Mouse (Mus musculus) erythroblast, embryonic 14.5 days (primary cell): ENCODE data around the gene Lmntd2. TPM values are rescaled to one million over a fixed set of nuclear protein-coding genes. Genes with fewer than 3 reads are reported as not detected.
"Not testable (repeated sequence)": the region's sequence is repeated elsewhere in the genome, so short reads cannot be mapped to it uniquely, and the experiment has no call there.

Experiments
- H3K27me3 ChIP-seq: 2 replicates; pipeline ENCODE4 v1.6.1; 2012; ENCODE audit warnings: inconsistent platforms; ENCODE audit not compliant: control insufficient read depth
- H3K36me3 ChIP-seq: 2 replicates; pipeline ENCODE4 v1.6.1; 2012; ENCODE audit warnings: mild to moderate bottlenecking, inconsistent platforms; ENCODE audit not compliant: control insufficient read depth
- H3K4me1 ChIP-seq: 2 replicates; pipeline ENCODE4 v1.6.1; 2012; ENCODE audit warnings: inconsistent platforms; ENCODE audit not compliant: control insufficient read depth
- H3K4me3 ChIP-seq: replicated peaks from 2 replicates; pipeline ENCODE3; 2012; ENCODE audit warnings: moderate library complexity, mild to moderate bottlenecking, inconsistent platforms
- H3K9me3 ChIP-seq: 2 replicates; pipeline ENCODE4 v1.6.1; 2012; ENCODE audit warnings: low read length, inconsistent platforms, mixed read lengths; ENCODE audit not compliant: control insufficient read depth
- GATA1 ChIP-seq: IDR thresholded peaks from 2 replicates; pipeline ENCODE4 v1.6.1; 2012; ENCODE audit warnings: low read length, inconsistent platforms, mixed read lengths
- TAL1 ChIP-seq: IDR thresholded peaks from 3 replicates; pipeline ENCODE4 v1.6.1; 2012; ENCODE audit warnings: low read length, inconsistent platforms, mixed read lengths
- polyA plus RNA-seq: library from polyadenylated mRNA; stranded (reverse); fragments of >175 nt; gene quantifications from 2 replicates; pipeline ENCODE4 v1.2.3, GENCODE M21; 2012

The Lmntd2 gene
- 0.28 and 0.51 TPM in 2 replicates for polyA plus RNA-seq

DNA sequence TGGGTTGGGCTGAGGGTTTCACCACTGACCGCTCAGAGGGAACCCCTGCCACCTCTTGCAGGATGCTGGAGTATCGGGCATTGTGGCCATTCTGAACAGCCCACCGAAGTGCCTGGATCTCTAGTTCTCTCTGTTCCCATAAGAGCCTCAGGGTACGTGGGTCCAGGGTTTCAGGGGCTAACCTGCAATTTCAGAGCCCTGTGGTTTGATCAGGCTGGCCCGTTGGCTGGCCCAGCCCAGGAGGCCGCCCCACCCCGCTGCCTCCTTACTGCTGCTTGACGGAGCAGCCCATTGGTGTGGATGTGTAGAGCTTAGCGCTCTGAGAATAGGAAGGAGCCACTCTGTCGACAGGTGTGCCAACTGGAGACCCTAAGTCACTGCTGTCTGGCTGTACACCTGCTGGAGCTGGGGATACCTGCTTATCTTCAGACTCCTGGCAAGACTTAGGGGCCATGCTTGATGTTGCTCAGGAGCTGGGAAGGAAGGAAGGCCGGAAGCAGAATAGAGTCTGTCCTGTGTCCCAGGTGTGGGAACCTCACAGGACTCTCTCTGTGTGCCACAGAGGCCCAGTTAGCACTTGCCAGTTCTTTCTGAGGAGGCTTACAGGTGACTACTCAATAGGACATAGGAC lies at the start of gene Lmntd2:
TSS of gene Lmntd2 (minus strand) at position 476 of the 631 bp plus-strand sequence.
- TF ChIP-seq GATA1 (no peak), TAL1 (no peak)
- peaks cover 99% of the 10 kb centered on the region for H3K4me1 ChIP-seq
- no peaks in the 10 kb centered on the region for H3K9me3 ChIP-seq
- no peaks in the 10 kb centered on the region for H3K27me3 ChIP-seq
- peak within 1 kb of the TSS; percentile 79 for H3K4me3 ChIP-seq
- H3K36me3 ChIP-seq: peaks cover 68% of the 10 kb centered on the region

DNA sequence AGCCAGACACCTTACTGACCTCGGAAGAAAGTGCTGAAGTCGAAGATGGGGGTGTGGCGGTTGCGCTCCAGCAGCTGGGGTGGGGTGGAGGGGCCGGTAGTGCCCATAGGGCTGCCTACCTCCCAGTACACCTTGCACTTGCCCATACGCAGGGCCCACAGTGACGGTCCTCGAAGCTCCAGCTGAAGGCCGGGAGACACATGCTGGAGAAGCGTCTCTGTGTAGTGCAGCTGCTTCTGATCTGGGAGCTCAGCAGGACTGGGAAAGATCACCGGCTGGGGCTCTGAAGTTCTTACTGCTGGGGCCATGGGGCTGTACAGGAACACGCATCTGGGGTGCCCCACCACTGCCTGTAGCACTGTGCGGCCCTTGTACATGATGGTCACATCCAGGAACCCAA lies 49.8 kb upstream of the Lmntd2 start:
- Histone ChIP-seq H3K4me1 (peaks cover 33% of the 10 kb centered on the region), H3K9me3 (no peaks in the 10 kb centered on the region), H3K36me3 (peaks cover 63% of the 10 kb centered on the region), H3K4me3 (no peak overlapping the region), H3K27me3 (peaks cover 10% of the 10 kb centered on the region)
- TF ChIP-seq GATA1 (no peak), TAL1 (no peak)

DNA sequence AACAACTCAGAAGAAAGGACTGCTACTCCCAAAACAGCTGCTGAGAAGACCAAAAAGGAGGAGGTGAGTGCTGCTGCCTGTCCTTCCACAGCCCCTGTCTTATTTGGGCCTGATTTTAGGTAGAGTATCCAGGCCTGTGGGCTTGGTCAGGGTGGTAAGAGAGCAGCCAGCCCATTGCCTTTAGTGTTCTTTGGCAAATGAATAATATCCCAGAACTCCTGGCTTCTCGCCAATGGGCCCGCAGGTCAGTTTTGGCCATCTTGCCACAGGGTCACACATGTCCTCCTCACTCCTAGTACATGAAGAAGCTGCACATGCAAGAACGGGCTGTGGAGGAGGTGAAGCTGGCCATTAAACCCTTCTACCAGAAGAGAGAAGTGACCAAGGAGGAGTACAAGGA lies 47.6 kb upstream of the Lmntd2 start:
- Histone ChIP-seq H3K36me3 (peaks cover 84% of the 10 kb centered on the region), H3K4me3 (no peak overlapping the region), H3K9me3 (no peaks in the 10 kb centered on the region), H3K27me3 (no peaks in the 10 kb centered on the region), H3K4me1 (peaks cover 29% of the 10 kb centered on the region)
- no peak for TF ChIP-seq GATA1
- TF ChIP-seq TAL1: no peak

DNA sequence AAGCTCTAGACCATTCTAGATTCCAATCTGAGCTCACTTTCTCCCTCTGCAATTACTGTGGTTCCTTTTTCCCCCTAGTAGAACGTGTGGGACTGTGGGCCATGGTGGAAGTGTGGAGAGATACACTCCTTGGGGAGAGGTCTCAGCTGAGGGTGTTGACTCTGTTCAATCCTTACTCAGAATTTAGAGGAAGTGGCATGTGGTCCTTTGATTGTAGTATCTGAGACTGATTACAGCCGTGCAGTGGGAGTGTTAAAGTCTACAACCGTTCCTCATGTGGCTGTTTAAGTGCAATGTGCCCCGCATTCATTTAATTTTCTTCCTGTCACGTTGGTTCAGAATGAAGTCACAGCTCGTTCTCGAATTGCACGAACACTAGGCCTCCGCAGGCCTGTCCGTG lies 42.3 kb upstream of the Lmntd2 start:
- H3K4me3 ChIP-seq: no peak overlapping the region
- H3K9me3 ChIP-seq: no peaks in the 10 kb centered on the region
- no peaks in the 10 kb centered on the region; the same call in 1 of the 2 replicates for H3K4me1 ChIP-seq
- no peak for TF ChIP-seq TAL1
- TF ChIP-seq GATA1: no peak
- H3K27me3 ChIP-seq: no peaks in the 10 kb centered on the region
- peaks cover 96% of the 10 kb centered on the region for H3K36me3 ChIP-seq

DNA sequence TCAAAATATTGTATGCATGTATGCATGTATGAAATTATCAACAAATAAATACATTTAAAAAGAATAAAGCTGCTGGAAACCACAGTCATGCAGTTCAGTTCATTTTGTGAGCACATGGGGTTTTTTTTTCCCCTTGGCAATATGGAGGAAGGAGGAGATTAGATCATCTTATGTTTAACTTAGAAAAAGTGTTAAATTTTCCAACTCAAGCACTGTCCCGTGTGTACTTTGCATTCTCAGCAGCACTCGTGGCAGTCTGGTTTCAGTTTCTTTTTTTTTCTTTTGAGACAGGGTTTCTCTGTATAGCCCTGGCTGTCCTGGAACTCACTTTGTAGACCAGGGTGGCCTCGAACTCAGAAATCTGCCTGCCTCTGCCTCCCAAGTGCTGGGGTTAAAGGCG lies 36.6 kb upstream of the Lmntd2 start:
- not testable (repeated sequence) for H3K4me1 ChIP-seq, H3K9me3 ChIP-seq, H3K4me3 ChIP-seq, H3K27me3 ChIP-seq
- H3K36me3 ChIP-seq: peaks cover 98% of the 10 kb centered on the region

DNA sequence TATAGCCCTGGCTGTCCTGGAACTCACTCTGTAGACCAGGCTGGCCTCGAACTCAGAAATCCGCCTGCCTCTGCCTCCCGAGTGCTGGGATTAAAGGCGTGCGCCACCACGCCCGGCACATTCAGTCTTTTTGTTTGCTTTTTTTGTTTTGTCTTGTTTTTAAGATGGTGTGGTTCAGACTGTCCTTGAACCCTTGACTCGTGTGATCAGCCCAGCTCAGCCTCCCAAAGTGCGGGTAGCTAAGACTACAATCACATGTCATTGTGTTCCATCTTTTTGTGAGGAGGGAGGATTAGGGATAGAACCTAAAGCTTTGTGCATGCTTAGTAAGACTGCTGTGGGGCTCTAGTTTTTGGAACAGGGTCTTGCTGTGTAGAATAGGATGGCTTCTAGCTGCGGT lies 17.7 kb upstream of the Lmntd2 start:
- H3K9me3 ChIP-seq: peaks cover 3% of the 10 kb centered on the region; the same call in 1 of the 2 replicates
- H3K4me1 ChIP-seq: peaks cover 44% of the 10 kb centered on the region
- peaks cover 72% of the 10 kb centered on the region for H3K36me3 ChIP-seq
- no peak for TF ChIP-seq TAL1
- TF ChIP-seq GATA1: no peak
- no peak overlapping the region for H3K4me3 ChIP-seq
- no peaks in the 10 kb centered on the region for H3K27me3 ChIP-seq

DNA sequence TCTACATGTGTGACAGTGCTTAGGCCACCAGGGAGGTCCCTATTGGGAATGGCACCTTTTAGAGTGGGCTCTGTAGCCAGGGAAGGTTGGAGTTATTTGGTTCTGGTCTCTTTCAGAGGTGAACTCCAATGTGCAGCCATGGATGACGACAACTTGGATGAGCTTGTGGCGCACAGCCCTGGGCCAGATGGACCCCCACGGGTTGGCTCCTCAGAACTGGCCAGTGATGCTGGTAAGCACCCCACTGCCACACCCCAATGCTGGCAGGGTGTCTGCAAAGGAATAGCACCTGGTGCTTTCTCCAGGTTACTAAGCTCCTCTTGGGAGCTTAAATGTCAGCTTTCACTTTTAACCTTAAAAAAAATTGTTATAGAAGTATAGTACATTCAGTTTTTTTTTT lies 17.2 kb upstream of the Lmntd2 start:
- no peak for TF ChIP-seq TAL1
- no peak for TF ChIP-seq GATA1
- Histone ChIP-seq H3K9me3 (peaks cover 3% of the 10 kb centered on the region; the same call in 1 of the 2 replicates), H3K36me3 (peaks cover 69% of the 10 kb centered on the region), H3K27me3 (no peaks in the 10 kb centered on the region), H3K4me3 (no peak overlapping the region), H3K4me1 (peaks cover 44% of the 10 kb centered on the region)

DNA sequence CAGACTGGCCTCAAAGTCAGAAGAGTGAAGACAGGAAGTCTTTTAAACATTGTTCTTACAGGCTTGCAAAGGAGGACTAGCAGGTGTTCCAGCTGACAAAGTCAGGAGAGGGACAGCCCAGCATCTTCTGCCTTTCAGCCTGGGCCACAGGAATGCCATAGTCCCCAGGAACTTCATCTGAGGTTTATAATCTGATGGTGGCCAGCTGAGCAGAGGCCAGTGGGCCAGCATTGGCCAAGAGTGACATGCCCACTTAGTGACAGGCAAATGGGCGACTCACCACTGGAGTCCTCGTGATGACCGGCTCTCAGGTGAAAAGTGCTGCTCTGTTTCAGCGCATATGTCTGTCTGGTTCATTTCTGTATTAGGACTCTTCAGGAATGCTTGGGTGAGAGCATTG lies 16.7 kb upstream of the Lmntd2 start:
- Histone ChIP-seq H3K36me3 (peaks cover 64% of the 10 kb centered on the region), H3K4me3 (peak overlapping the region; percentile 87), H3K4me1 (peaks cover 44% of the 10 kb centered on the region), H3K9me3 (peaks cover 3% of the 10 kb centered on the region; the same call in 1 of the 2 replicates), H3K27me3 (no peaks in the 10 kb centered on the region)
- TF ChIP-seq TAL1: no peak
- TF ChIP-seq GATA1: no peak

DNA sequence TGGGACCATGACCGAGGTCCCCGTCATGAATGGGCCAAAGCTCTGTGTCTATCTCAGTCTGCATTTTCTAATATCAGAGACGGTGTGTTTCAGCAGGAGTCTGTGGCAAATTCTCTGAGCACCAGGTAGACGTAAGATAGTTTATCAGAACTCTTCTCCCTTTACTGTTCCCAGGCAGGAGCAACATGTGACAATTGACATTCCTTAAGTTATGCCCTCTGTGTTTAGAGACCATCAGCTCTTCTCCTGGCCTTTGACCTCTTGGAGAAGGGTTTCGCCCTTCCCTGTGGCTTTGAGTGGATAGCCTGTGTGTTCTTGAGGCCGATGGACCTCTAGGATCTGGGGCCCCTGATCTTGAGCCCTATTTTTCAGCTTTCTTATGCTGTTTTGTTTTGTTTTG lies 15.8 kb upstream of the Lmntd2 start:
- peaks cover 3% of the 10 kb centered on the region; the same call in 1 of the 2 replicates for H3K9me3 ChIP-seq
- TF ChIP-seq GATA1 (no peak), TAL1 (no peak)
- peak overlapping the region; percentile 87 for H3K4me3 ChIP-seq
- H3K36me3 ChIP-seq: peaks cover 55% of the 10 kb centered on the region
- peaks cover 44% of the 10 kb centered on the region for H3K4me1 ChIP-seq
- H3K27me3 ChIP-seq: no peaks in the 10 kb centered on the region
